Mouse (Mus musculus) right cerebral cortex, postnatal 14 days (tissue): ENCODE data around the gene Ogt.

Source experiments
- DNase-seq: peaks from one replicate; pipeline ENCODE4 v3.0.0; 2022

Ogt gene

GRCm38 (mm10) chrX:101639741-101640166 is at the start of gene Ogt:
Ogt (plus strand) TSS chrX:101640060.
- peak; percentile 76 for DNase-seq

DNA sequence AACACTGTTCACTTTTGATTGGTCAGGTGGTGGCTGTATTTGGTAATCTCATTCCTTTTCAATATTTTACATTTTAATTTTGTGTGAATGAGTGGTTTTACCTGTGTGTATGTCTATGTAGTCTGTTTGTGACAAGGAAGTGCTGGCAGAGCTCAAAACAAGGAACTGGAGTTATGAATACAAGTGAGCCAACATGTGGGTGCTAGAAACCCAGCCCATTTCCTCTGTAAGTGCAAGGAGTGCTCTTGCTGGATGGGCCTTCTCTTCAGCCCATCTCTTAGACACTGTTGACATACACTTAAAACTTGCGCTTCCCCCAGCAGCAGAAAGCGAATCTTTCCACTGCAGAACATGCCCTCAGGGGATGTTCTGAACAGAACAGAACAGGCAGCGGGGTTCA is 23.7 kb upstream of the Ogt start:
- DNase-seq, result no peak

DNA sequence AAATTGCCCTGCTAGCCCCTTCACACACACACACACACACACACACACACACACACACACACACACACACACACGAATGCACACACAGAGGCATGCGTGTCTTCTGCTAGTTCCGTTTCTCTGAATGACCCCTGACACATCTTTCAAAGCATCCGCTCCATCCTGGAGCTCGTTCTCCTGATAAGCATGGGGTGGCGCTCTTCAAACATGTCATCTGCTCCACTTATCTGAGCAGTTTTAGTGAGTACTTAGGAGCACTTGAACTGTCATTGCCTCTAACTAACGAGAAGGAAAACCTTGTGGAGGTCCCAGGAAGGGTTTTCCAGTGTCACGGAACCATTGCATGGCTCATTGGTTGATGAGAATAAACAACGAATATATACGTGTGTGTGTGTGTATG is 22.0 kb upstream of the Ogt start:
- no peak for DNase-seq

- no peak for DNase-seq
Measured at GRCm38 (mm10) chrX:101620317-101620716, 19.5 kb upstream of the Ogt start.

DNA sequence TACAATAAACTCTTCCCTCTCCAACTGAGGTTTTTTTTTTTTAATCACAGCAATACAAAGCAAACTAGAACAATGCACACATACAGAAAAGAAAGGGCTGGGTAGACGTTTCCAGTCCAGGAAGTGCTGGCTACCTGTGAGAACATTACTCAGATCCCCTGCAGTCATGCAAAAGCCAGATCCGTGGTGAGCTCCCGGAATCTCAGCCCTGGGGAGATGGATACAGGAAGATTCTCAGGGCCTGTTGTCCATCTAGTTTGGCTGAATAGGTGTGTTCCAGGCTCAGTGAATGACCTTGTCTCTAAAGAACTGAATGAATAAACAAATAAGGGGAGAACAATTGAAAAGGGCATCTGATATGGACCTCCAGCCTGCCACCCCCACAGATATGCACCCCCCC is 17.3 kb upstream of the Ogt start:
- DNase-seq, result no peak

- DNase-seq, result no peak
Measured at GRCm38 (mm10) chrX:101636821-101637525, 2.9 kb upstream of the Ogt start.

- DNase-seq, result no peak
Measured at GRCm38 (mm10) chrX:101638856-101639255, 1.0 kb upstream of the Ogt start.

- no peak for DNase-seq
Measured at GRCm38 (mm10) chrX:101639306-101639705, 554 bp upstream of the Ogt start.

GRCm38 (mm10) chrX:101640194-101641160 is 617 bp downstream of the Ogt start:
- DNase-seq, result peak; percentile 15

GRCm38 (mm10) chrX:101641161-101641530 is 1.3 kb downstream of the Ogt start:
- DNase-seq, result no peak

DNA sequence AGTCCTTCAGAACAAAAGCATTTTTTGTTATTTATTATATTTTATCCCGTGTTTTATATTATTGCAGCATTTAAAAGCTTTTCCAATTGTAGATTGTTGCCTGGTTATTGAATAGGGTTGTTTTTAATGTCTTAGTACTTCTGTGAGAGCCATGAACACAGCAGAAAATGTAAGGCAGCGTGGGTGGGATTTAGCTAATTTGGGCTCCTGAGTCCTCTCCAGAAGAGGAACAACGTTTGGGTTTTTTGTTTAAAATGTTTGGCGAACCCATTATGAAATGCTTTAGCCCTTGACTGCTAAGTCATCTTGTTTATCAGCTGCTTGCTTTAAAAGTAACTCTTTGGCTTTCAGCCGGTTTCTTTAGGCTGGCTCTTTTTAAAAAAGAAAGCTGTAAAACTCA is 2.2 kb downstream of the Ogt start:
- DNase-seq, result no peak

- no peak for DNase-seq
Measured at GRCm38 (mm10) chrX:101645286-101645685, 5.4 kb downstream of the Ogt start.

- DNase-seq, result no peak
Measured at GRCm38 (mm10) chrX:101646621-101647020, 6.8 kb downstream of the Ogt start.

DNA sequence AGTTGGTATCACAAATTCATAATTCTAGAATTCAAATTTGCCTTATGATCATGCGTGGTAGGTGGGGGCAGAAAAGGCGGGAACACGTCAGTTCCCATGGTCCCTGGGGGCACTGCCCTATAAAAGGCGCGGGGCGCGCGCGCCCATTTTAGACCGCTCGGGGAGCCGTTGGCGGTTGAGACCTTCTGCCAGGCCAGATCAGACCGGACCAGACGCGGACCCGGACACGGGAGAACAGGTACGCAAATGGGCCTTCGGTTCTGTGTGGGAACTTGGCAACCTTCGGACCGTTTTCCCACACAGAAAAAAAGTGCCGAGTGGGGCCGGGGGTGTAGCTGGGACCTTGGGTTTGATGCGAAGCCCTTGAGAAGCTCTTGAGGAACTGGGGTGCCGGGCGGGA is 55.8 kb downstream of the Ogt start:
- DNase-seq, result no peak

GRCm38 (mm10) chrX:101697537-101697936 is 57.7 kb downstream of the Ogt start:
- DNase-seq, result no peak

- no peak for DNase-seq
Measured at GRCm38 (mm10) chrX:101698232-101698631, 58.4 kb downstream of the Ogt start.

GRCm38 (mm10) chrX:101705111-101705510 is 65.3 kb downstream of the Ogt start:
- DNase-seq, result no peak

DNA sequence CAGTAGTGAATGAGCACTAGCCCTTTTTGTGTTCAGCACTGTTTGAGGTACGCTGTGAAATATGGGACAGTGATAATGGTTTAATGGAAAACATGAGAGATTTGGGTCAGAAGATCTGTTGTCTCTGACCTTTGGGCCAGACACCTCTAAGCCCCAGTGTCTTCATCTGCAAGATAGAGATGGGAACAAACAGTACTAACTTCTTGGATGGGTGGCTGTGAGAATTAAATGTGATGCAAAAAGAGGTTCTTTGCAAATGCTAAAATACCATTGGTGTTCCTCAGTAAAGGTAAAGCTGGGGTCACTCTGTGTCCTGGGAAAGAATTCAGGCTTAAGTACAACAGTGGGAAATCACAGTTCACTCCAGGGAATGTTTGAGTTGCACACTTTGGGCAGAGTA is 80.5 kb downstream of the Ogt start:
- DNase-seq, result no peak

GRCm38 (mm10) chrX:101730010-101730409 is 90.2 kb downstream of the Ogt start:
- DNase-seq, result no peak

DNA sequence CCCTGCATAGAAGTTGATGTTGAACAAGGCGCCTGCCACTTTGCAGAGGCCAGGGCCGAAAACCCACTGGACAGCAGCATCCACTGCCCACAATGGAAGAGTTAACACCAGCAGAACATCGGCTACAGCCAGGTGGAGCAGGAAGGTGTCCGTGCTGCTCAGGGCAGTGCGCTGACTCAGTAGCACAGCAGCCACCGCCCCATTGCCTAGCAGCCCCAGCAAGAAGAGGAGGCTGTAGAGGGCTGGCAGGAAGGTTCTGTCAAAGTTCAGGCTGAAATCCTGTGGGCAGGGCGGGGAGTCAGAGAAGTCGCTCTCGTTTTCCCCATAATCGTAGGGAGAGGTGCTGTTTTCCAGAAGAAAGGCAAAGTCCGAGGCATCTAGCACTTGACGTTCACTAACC is 92.8 kb downstream of the Ogt start:
- no peak for DNase-seq

- no peak for DNase-seq
Measured at GRCm38 (mm10) chrX:101733288-101733687, 93.4 kb downstream of the Ogt start.

GRCm38 (mm10) chrX:101733828-101734319 is 94.0 kb downstream of the Ogt start, which contains the start of gene Cxcr3:
Cxcr3 (minus strand) TSS chrX:101734269.
- DNase-seq, result peak; percentile 11
